Mouse (Mus musculus): Measurements from ENCODE around the gene Rab40c. TPM values are rescaled to one million over a fixed set of nuclear protein-coding genes. Genes with fewer than 3 reads are reported as not detected.

Gene Rab40c
- polyA plus RNA-seq, 1 experiment from 2014 or later: 6.5 TPM

DNA sequence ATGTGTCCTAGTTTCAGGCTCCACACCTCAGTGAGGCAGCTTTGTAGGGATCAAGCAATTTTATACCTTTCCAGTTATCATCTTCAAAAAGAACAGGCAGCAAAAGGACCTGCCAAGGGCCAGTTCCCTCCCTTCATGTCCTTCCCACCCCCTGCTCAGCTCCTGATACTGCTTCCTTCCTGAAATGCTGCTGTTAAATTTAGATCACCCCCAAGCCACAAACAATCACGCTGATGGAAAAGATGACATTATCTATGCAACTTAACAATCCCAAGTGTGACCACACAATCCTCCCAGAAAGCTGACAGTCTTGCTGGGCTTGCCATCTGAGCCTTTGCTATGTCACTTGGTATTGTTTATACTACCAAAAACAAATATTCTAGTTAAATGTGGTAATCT lies 5.7 kb downstream of the Rab40c start:
- ATAC-seq (no peak), DNase-seq (no peak)
- Histone ChIP-seq H3K4me3 (ENCODE audit: low read depth, low read length) (no peak overlapping the region), H3K27me3 (ENCODE audit: insufficient read depth, low read length) (no peaks in the 10 kb centered on the region), H3K27ac (ENCODE audit: low read depth) (no peak overlapping the region), H3K9ac (replicated peaks) (no peak overlapping the region; the same call in 1 of the 2 replicates), H3K4me1 (ENCODE audit: insufficient read depth) (peaks cover 34% of the 10 kb centered on the region), H3K36me3 (replicated peaks; ENCODE audit: insufficient read depth, low read length) (no peaks in the 10 kb centered on the region), H3K4me2 (ENCODE audit: low read depth, low read length) (peak overlapping the region; percentile 1), H3K9me3 (ENCODE audit: low read length) (no peaks in the 10 kb centered on the region)
- TF ChIP-seq EP300 (IDR thresholded peaks at IDR 0.05; ENCODE audit: low read depth): no peak
- no peak for TF ChIP-seq CTCF (IDR thresholded peaks at IDR 0.05; ENCODE audit: low read depth)
- 19% methylated on average over 1 of the region's 1 CpGs for WGBS (ENCODE audit: insufficient replicate concordance)

DNA sequence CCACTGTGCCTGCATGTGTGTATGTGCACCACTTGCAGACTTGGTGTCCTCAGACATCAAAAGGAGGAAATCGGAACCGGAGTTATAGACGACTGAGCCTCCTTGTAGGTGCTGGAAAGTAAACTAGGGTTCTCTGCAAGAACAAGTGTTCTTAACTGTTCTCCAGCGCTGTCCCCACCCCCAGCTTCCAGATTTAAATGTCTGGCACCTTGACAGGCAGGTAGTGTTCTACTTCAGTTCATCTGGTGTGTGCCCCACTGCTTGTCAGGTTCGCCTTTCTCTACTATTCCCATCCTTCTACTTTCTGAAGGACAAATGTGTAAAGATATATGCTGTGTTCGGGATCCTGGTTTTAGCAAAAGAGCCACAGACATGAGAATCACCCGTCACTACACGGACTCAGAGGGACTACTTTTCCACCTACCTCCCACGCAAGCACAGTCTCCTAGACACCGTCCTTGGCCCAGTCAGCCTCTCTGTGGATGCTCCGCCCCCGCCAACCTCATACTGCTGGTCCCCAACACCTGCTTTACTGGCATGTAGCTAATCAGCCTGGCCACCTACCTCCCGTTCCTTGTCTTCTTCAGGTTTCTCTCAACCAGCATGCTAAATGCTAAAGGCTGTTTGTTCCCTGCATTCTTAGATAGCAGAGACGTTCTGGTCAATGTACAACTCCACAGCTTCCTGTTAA lies 6.2 kb downstream of the Rab40c start:
- Histone ChIP-seq H3K4me2 (ENCODE audit: low read depth, low read length) (peak overlapping the region; percentile 1), H3K9me3 (ENCODE audit: low read length) (no peaks in the 10 kb centered on the region), H3K9ac (replicated peaks) (no peak overlapping the region), H3K36me3 (replicated peaks; ENCODE audit: insufficient read depth, low read length) (no peaks in the 10 kb centered on the region), H3K27ac (ENCODE audit: low read depth) (no peak overlapping the region), H3K4me1 (ENCODE audit: insufficient read depth) (peaks cover 29% of the 10 kb centered on the region), H3K27me3 (ENCODE audit: insufficient read depth, low read length) (no peaks in the 10 kb centered on the region), H3K4me3 (ENCODE audit: low read depth, low read length) (no peak overlapping the region)
- TF ChIP-seq EP300 (IDR thresholded peaks at IDR 0.05; ENCODE audit: low read depth) (no peak), CTCF (IDR thresholded peaks at IDR 0.05; ENCODE audit: low read depth) (no peak)
- 58% methylated on average over 14 of the region's 14 CpGs for WGBS (ENCODE audit: insufficient replicate concordance)
- ATAC-seq: no peak
- no peak for DNase-seq

- Histone ChIP-seq H3K4me3 (ENCODE audit: low read depth, low read length) (no peak overlapping the region), H3K36me3 (replicated peaks; ENCODE audit: insufficient read depth, low read length) (no peaks in the 10 kb centered on the region), H3K4me2 (ENCODE audit: low read depth, low read length) (no peak overlapping the region), H3K9me3 (ENCODE audit: low read length) (no peaks in the 10 kb centered on the region), H3K27me3 (ENCODE audit: insufficient read depth, low read length) (no peaks in the 10 kb centered on the region), H3K4me1 (ENCODE audit: insufficient read depth) (peaks cover 17% of the 10 kb centered on the region), H3K9ac (replicated peaks) (no peak overlapping the region), H3K27ac (ENCODE audit: low read depth) (no peak overlapping the region)
- DNase-seq (no peak), ATAC-seq (no peak)
- 70% methylated on average over 4 of the region's 4 CpGs for WGBS (ENCODE audit: insufficient replicate concordance)
- TF ChIP-seq EP300 (IDR thresholded peaks at IDR 0.05; ENCODE audit: low read depth) (no peak), CTCF (IDR thresholded peaks at IDR 0.05; ENCODE audit: low read depth) (no peak)
These were observed 7.7 kb downstream of the Rab40c start for GRCm38 (mm10) chr17:25911816-25912215.

DNA sequence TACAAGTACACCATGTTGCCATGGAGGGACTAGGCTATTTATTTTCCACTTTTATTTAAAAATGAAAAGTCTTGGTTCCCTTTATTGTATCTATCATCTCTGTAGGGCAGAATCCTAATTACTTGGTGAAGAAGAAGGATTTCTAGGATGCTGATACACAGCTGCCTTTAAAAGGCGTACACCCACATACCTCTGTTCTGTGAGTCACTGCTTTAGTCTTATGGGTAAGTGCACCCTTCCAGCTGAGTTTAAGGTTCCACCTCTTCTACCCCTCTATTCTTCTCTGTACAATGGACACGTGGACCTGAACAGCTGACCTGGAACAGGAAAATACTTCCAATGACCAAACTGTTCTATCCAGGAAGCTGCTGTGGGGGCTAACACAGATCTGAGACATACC lies 11.9 kb downstream of the Rab40c start:
- Histone ChIP-seq H3K9ac (replicated peaks) (no peak overlapping the region), H3K4me3 (ENCODE audit: low read depth, low read length) (no peak overlapping the region), H3K9me3 (ENCODE audit: low read length) (no peaks in the 10 kb centered on the region), H3K36me3 (replicated peaks; ENCODE audit: insufficient read depth, low read length) (no peaks in the 10 kb centered on the region), H3K27me3 (ENCODE audit: insufficient read depth, low read length) (no peaks in the 10 kb centered on the region), H3K4me1 (ENCODE audit: insufficient read depth) (no peaks in the 10 kb centered on the region), H3K4me2 (ENCODE audit: low read depth, low read length) (no peak overlapping the region), H3K27ac (ENCODE audit: low read depth) (no peak overlapping the region)
- TF ChIP-seq EP300 (IDR thresholded peaks at IDR 0.05; ENCODE audit: low read depth) (no peak), CTCF (IDR thresholded peaks at IDR 0.05; ENCODE audit: low read depth) (no peak)
- ATAC-seq (no peak), DNase-seq (no peak)
- 88% methylated on average over 2 of the region's 2 CpGs for WGBS (ENCODE audit: insufficient replicate concordance)

DNA sequence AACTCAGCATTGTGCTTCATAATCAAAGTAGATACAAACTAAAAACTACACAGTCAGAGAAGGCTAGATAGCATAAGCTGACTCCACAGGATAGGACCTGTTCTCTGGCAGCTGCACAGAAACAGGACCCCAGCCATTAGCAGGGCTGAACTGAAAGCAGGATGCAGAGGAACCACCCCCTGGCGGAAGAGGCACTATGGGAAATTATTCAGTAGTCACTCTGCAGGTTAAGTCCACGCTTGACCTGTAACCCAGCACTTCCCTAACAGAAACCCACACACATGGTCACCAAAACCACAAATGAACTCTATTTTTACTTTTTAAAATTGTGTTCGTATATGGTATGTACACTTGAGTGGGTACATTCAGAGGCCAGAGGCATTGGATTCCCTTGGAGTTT lies 16.5 kb downstream of the Rab40c start:
- no peak for DNase-seq
- no peak for ATAC-seq
- Histone ChIP-seq H3K4me2 (ENCODE audit: low read depth, low read length) (no peak overlapping the region), H3K9me3 (ENCODE audit: low read length) (no peaks in the 10 kb centered on the region), H3K4me3 (ENCODE audit: low read depth, low read length) (no peak overlapping the region), H3K27me3 (ENCODE audit: insufficient read depth, low read length) (no peaks in the 10 kb centered on the region), H3K36me3 (replicated peaks; ENCODE audit: insufficient read depth, low read length) (0 out of 2 replicates have a peak, but pooled peaks cover 5% of the 10 kb centered on the region), H3K27ac (ENCODE audit: low read depth) (no peak overlapping the region), H3K4me1 (ENCODE audit: insufficient read depth) (no peaks in the 10 kb centered on the region), H3K9ac (replicated peaks) (no peak overlapping the region)
- 54% methylated on average over 3 of the region's 3 CpGs for WGBS (ENCODE audit: insufficient replicate concordance)
- TF ChIP-seq EP300 (IDR thresholded peaks at IDR 0.05; ENCODE audit: low read depth): no peak
- TF ChIP-seq CTCF (IDR thresholded peaks at IDR 0.05; ENCODE audit: low read depth): no peak

DNA sequence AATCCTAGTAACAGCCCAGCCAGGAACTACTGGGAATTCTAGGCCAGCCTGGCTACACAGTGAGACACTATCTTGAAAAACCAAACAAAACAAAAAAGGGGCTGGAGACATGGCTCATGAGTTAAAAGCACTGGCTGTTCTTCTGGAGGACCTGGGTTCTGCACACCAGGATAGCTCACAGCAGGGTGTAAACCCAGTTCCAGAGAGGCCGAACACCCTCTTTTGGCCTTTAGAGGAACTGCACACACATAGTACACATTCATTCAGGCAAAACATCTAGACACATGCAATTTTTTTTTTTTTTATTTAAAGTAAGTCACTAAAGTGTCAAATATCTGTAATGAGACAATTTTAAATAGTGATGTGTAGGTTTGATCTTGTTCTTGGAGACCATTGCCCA lies 19.3 kb downstream of the Rab40c start:
- no peak for ATAC-seq
- 0 out of 2 replicates have a peak, but pooled peaks cover 5% of the 10 kb centered on the region for H3K36me3 ChIP-seq (replicated peaks; ENCODE audit: insufficient read depth, low read length)

More for the DNA sequence above, 19.3 kb downstream of the Rab40c start:
- Histone ChIP-seq H3K4me2 (ENCODE audit: low read depth, low read length) (no peak overlapping the region), H3K27me3 (ENCODE audit: insufficient read depth, low read length) (no peaks in the 10 kb centered on the region), H3K9me3 (ENCODE audit: low read length) (no peaks in the 10 kb centered on the region), H3K27ac (ENCODE audit: low read depth) (no peak overlapping the region), H3K4me3 (ENCODE audit: low read depth, low read length) (no peak overlapping the region), H3K4me1 (ENCODE audit: insufficient read depth) (0 out of 2 replicates have a peak, but pooled peaks cover 2% of the 10 kb centered on the region), H3K9ac (replicated peaks) (no peak overlapping the region)
- 93% methylated on average over 1 of the region's 1 CpGs for WGBS (ENCODE audit: insufficient replicate concordance)
- no peak for TF ChIP-seq EP300 (IDR thresholded peaks at IDR 0.05; ENCODE audit: low read depth)
- peak; percentile 21; the same call in 1 of the 2 replicates for TF ChIP-seq CTCF (IDR thresholded peaks at IDR 0.05; ENCODE audit: low read depth)
- DNase-seq: no peak
